Mouse (Mus musculus) heart, embryonic 10.5 days (tissue): ENCODE measurements at regions not wholly inside any gene's neighbourhood (a gene's known extent, or its start where the extent isn't known, plus 50 kb on each side); places are given as distances from the start of the nearest gene placed in this dataset.

Source experiments
- DNase-seq: peaks from one replicate; pipeline ENCODE4 v3.0.0-alpha.2; 2017; ENCODE audit warnings: low spot score
- H3K27ac ChIP-seq: fragments of 300-500 bp; sonication (generic); 2 replicates; pipeline ENCODE4 v1.5.1; 2016; ENCODE audit warnings: mild to moderate bottlenecking
- H3K27me3 ChIP-seq: fragments of 300-500 bp; sonication (generic); 2 replicates; pipeline ENCODE4 v1.6.1; 2016; ENCODE audit warnings: mild to moderate bottlenecking; ENCODE audit not compliant: poor library complexity, insufficient read depth, severe bottlenecking
- H3K36me3 ChIP-seq: fragments of 300-500 bp; sonication (generic); 2 replicates; pipeline ENCODE4 v1.6.1; 2016; ENCODE audit warnings: mild to moderate bottlenecking, moderate library complexity
- H3K4me1 ChIP-seq: fragments of 300-500 bp; sonication (generic); 2 replicates; pipeline ENCODE4 v1.6.1; 2016; ENCODE audit warnings: mild to moderate bottlenecking
- H3K4me3 ChIP-seq: fragments of 300-500 bp; sonication (generic); 2 replicates; pipeline ENCODE4 v1.5.1; 2016; ENCODE audit warnings: mild to moderate bottlenecking, moderate library complexity
- H3K9me3 ChIP-seq: fragments of 300-500 bp; sonication (generic); 2 replicates; pipeline ENCODE4 v1.6.1; 2016; ENCODE audit warnings: mild to moderate bottlenecking, moderate library complexity
- WGBS: fragments of 180-500 bp; shearing (Covaris S2); methylation state at CpG from one replicate; pipeline ENCODE4 v1.1.7; 2016; 5-methylcytosine and 5-hydroxymethylcytosine counted together

DNA sequence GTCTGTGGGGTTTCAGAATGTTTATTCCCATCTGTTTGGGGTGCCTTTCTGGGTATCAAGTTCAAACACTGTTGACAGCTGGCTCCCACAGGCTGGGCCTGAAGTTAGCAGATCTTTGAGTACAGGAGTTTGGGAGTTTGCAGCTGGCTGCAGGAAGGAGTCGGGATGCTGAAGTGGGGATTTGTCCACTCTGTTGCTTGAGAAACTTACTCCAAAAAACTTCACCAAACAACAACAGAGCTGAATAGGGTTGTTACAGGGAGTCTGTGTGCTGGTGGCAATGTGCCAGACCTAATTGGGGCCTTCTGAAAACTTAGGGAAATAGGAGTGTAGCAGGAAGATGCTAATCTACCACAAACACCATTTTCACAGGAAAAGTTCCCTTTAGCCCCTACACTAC is 51.1 kb upstream of the Ttc29 start:
- Histone ChIP-seq H3K27ac (no peak overlapping the region), H3K36me3 (no peaks in the 10 kb centered on the region), H3K27me3 (no peaks in the 10 kb centered on the region), H3K4me3 (no peak overlapping the region), H3K9me3 (no peaks in the 10 kb centered on the region), H3K4me1 (no peaks in the 10 kb centered on the region)
- WGBS: 55% methylated on average over 1 of the region's 1 CpGs
- DNase-seq: no peak

DNA sequence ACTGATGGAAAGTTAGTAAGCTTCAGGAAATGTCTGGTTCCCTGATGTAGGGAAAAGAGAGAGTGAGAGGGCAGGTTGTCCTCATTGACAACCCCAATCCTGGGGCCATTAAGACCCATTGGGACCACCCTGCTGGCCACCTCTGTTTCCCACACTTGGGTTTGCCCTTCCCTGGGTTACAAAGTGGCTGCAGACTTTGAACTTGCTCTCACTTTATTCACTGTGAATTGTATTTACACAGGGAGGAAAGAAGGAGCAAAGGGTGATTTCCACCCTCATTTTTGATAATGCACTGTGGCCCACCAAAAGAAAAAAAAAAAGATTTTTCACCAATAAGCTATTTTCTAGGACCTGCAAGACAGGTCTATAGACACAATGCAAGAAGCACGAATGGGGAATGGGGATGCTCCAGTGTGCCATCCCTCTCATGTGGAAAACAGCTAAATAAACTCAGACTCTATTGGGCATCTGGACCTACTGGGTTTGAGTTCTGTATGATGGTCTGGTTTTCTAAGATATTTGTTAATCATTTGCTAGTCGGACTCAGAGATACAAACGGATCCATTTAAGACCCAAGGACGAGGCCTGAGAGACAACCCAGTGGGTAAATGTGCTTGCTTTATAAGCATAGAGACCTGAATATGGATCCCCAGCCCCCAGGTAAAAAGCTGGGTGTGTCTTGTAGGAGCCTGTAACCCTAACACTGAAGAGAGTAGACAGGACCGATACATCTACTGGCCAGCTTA is 50.2 kb upstream of the Ttc29 start:
- WGBS: 94% methylated on average over 5 of the region's 5 CpGs
- Histone ChIP-seq H3K4me1 (no peaks in the 10 kb centered on the region), H3K27ac (no peak overlapping the region), H3K36me3 (no peaks in the 10 kb centered on the region), H3K4me3 (no peak overlapping the region), H3K27me3 (no peaks in the 10 kb centered on the region), H3K9me3 (no peaks in the 10 kb centered on the region)
- DNase-seq: no peak
